Mouse (Mus musculus) cerebellum, postnatal 36 days (tissue): Measurements from ENCODE around the gene Grin1.
A peak's percentile ranks its signal among the peaks of the same experiment; 100 is the strongest.

Source experiments
- DNase-seq, 2 experiments: peaks; one replicate each; pipeline ENCODE4 v3.0.0; 2021 to 2022; ENCODE audit warnings: mixed read lengths in 2 of 2

Grin1 gene

GRCm38 (mm10) chr2:25252331-25252730 is 66.7 kb downstream of the Grin1 start:
- no peak for DNase-seq

- DNase-seq: peak in 1 of 2 experiments; percentile 60
These were observed 72.6 kb downstream of the Grin1 start, which contains the start of gene AL732309.1 for GRCm38 (mm10) chr2:25246183-25247072. Gene AL732309.1, minus strand, starts transcription at chr2:25246863.

- DNase-seq: no peak
These were observed 74.8 kb downstream of the Grin1 start for GRCm38 (mm10) chr2:25244144-25244543.

- no peak for DNase-seq
These were observed 75.6 kb downstream of the Grin1 start for GRCm38 (mm10) chr2:25243342-25243741.

- peak; percentile 60 to 61 for DNase-seq
These were observed 76.9 kb downstream of the Grin1 start, which contains the start of the genes Rnf208 and Cysrt1 for GRCm38 (mm10) chr2:25242101-25242506. Gene Rnf208, plus strand, starts transcription at chr2:25242255. Gene Cysrt1, minus strand, starts transcription at chr2:25242452.

- no peak for DNase-seq
These were observed 77.6 kb downstream of the Grin1 start for GRCm38 (mm10) chr2:25241438-25241775.
